Mouse (Mus musculus) liver, adult 2 months (tissue): ENCODE data around the gene Col23a1.

Experiments used
- CTCF ChIP-seq: fragments of 200-500 bp; IDR thresholded peaks from 2 replicates; pipeline ENCODE4 v1.5.1; 2011; ENCODE audit warnings: low read depth, low read length, control low read depth
- POLR2A ChIP-seq: fragments of 200-500 bp; IDR thresholded peaks from 2 replicates; pipeline ENCODE4 v1.6.1; 2011; ENCODE audit warnings: low read length, control low read depth; ENCODE audit not compliant: insufficient read depth; ENCODE audit errors: extremely low read depth

DNA sequence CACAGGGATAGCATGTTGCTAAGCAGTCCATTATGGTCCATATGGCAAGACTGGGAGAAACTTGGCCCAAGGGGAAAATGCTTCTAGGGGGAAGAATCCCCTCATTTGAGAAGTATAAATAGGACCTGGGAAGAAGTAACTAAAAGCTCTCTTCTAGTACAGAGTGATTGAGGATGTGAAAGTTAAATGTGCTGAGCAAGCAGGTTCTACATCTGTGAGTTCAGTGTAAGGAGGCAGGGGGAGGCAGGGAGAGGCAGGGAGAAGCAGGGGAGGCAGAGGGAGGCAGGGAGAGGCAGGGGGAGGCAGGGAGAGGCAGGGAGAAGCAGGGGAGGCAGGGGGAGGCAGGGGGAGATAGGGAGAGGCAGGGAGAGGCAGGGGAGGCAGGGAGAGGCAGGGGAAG is 59.9 kb downstream of the Col23a1 start:
- TF ChIP-seq POLR2A = no peak
- TF ChIP-seq CTCF = no peak
